Mouse (Mus musculus) right cerebral cortex, postnatal 36 days (tissue): Measurements from ENCODE around the gene Vwce.

ENCODE experiments used
- DNase-seq, 2 experiments: peaks; one replicate each; pipeline ENCODE4 v3.0.0; 2022; ENCODE audit warnings: low spot score in 2 of 2, mixed read lengths in 1 of 2

The Vwce gene

GRCm38 (mm10) chr19:10634106-10634871 is at the start of gene Vwce:
Vwce (plus strand) TSS chr19:10634213.
- DNase-seq: no peak

GRCm38 (mm10) chr19:10585112-10585511 is 48.9 kb upstream of the Vwce start:
- no peak for DNase-seq

- DNase-seq: no peak
These were observed 46.8 kb upstream of the Vwce start for GRCm38 (mm10) chr19:10587231-10587630.

- DNase-seq: no peak
These were observed 44.7 kb upstream of the Vwce start for GRCm38 (mm10) chr19:10589127-10589857.

- no peak for DNase-seq
These were observed 43.7 kb upstream of the Vwce start for GRCm38 (mm10) chr19:10590301-10590700.

- no peak for DNase-seq
These were observed 42.2 kb upstream of the Vwce start for GRCm38 (mm10) chr19:10591659-10592377.

- DNase-seq: no peak
These were observed 35.8 kb upstream of the Vwce start for GRCm38 (mm10) chr19:10598188-10598587.

GRCm38 (mm10) chr19:10599648-10600047 is 34.4 kb upstream of the Vwce start:
- no peak for DNase-seq

GRCm38 (mm10) chr19:10602247-10602769 is 31.7 kb upstream of the Vwce start:
- no peak for DNase-seq

GRCm38 (mm10) chr19:10602787-10603186 is 31.2 kb upstream of the Vwce start:
- peak; percentile 79 to 85 for DNase-seq

GRCm38 (mm10) chr19:10603660-10604523 is 30.1 kb upstream of the Vwce start:
- DNase-seq: no peak

GRCm38 (mm10) chr19:10604534-10604933 is 29.5 kb upstream of the Vwce start:
- no peak for DNase-seq

GRCm38 (mm10) chr19:10605293-10605900 is 28.6 kb upstream of the Vwce start, which contains the start of the genes Ddb1 and Tkfc:
Ddb1 (plus strand) TSS chr19:10605327.
Tkfc (minus strand) TSS chr19:10605654.
- DNase-seq: peak; percentile 97 to 98

GRCm38 (mm10) chr19:10605901-10606622 is 28.0 kb upstream of the Vwce start:
- DNase-seq: no peak

GRCm38 (mm10) chr19:10608573-10609240 is 25.3 kb upstream of the Vwce start:
- DNase-seq: no peak

GRCm38 (mm10) chr19:10634872-10635318 is 882 bp downstream of the Vwce start:
- DNase-seq: peak; percentile 60 to 62

- no peak for DNase-seq
These were observed 3.8 kb downstream of the Vwce start for GRCm38 (mm10) chr19:10637840-10638239.

- DNase-seq: no peak
These were observed 6.1 kb downstream of the Vwce start for GRCm38 (mm10) chr19:10640080-10640479.
